Mouse (Mus musculus) spleen, adult 2 months (tissue): Measurements from ENCODE around the gene Ndufaf8. TPM values are rescaled to one million over a fixed set of nuclear protein-coding genes. Genes with fewer than 3 reads are reported as not detected.

Experiments
- DNase-seq, 2 experiments: peaks; one replicate each; pipeline versions ENCODE4 v3.0.0 to v3.0.0-alpha.2; 2012 to 2021; ENCODE audit warnings: low spot score in 2 of 2, low read depth in 1 of 2
- H3K27ac ChIP-seq: fragments of 200-500 bp; 2 replicates; pipeline ENCODE4 v1.5.1; 2012; ENCODE audit warnings: low read length, inconsistent platforms; ENCODE audit not compliant: insufficient read depth
- H3K27me3 ChIP-seq: fragments of 200-500 bp; 2 replicates; pipeline ENCODE4 v1.6.1; 2012; ENCODE audit warnings: mild to moderate bottlenecking, moderate library complexity, low read length, inconsistent platforms; ENCODE audit not compliant: control insufficient read depth, insufficient read depth
- H3K36me3 ChIP-seq: fragments of 200-500 bp; 2 replicates; pipeline ENCODE4 v1.6.1; 2012; ENCODE audit warnings: mild to moderate bottlenecking, low read length, inconsistent platforms; ENCODE audit not compliant: control insufficient read depth, insufficient read depth
- H3K4me1 ChIP-seq: fragments of 200-500 bp; 2 replicates; pipeline ENCODE4 v1.6.1; 2011; ENCODE audit warnings: inconsistent platforms; ENCODE audit not compliant: control insufficient read depth, insufficient read depth, insufficient read length
- H3K4me3 ChIP-seq: fragments of 200-500 bp; 2 replicates; pipeline ENCODE4 v1.5.1; 2011; ENCODE audit warnings: mild to moderate bottlenecking, inconsistent platforms; ENCODE audit not compliant: insufficient read depth, insufficient read length; ENCODE audit errors: extremely low read depth
- CTCF ChIP-seq: fragments of 200-500 bp; IDR thresholded peaks from 2 replicates; pipeline ENCODE4 v1.5.1; 2011; ENCODE audit warnings: mild to moderate bottlenecking, inconsistent platforms; ENCODE audit not compliant: insufficient read depth, insufficient read length, insufficient replicate concordance; ENCODE audit errors: extremely low read depth
- POLR2A ChIP-seq: fragments of 200-500 bp; IDR thresholded peaks from 2 replicates; pipeline ENCODE4 v1.6.1; 2011; ENCODE audit warnings: low read depth, low read length, inconsistent platforms
- WGBS: fragments of 180-500 bp; shearing (Covaris S2); methylation state at CpG from one replicate; pipeline ENCODE4 v1.1.7; 2018; 5-methylcytosine and 5-hydroxymethylcytosine counted together
- polyA plus RNA-seq: library from polyadenylated mRNA; depleted of rRNA; stranded (reverse); fragments of >200 nt; gene quantifications from 2 replicates; pipeline ENCODE4 v1.2.3, GENCODE M21; 2012

Gene Ndufaf8
- polyA plus RNA-seq, 1 experiment: 31.0 TPM

DNA sequence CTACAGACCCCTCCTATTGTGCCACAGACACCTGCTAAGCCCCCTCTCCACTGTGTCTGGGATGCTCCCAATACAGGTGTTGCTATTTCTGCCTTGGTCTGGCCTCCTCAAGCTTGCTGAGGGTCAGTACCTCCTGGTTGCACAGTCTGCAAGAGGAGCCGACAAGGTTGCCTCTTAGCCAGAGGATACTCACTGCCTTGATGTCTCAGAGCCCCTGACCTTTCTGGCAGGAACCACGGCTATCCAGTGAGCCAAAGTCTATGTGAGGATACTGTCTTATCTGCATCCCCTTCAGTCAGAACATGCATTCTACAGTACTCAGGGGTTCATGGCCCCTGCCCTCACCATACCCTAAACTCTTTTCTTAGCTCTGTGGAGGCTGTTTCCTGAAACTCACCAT, 18.9 kb downstream of the Ndufaf8 start:
- peaks cover 30% of the 10 kb centered on the region for H3K36me3 ChIP-seq

GRCm38 (mm10) chr11:120119108-120119507, 20.4 kb downstream of the Ndufaf8 start:
- H3K36me3 ChIP-seq: peaks cover 33% of the 10 kb centered on the region
- no peak for TF ChIP-seq POLR2A
- TF ChIP-seq CTCF: no peak
- no peak overlapping the region for H3K4me3 ChIP-seq
- H3K27ac ChIP-seq: no peak overlapping the region
- no peaks in the 10 kb centered on the region for H3K27me3 ChIP-seq
- WGBS: 91% methylated on average over 7 of the region's 7 CpGs
- H3K4me1 ChIP-seq: no peaks in the 10 kb centered on the region
- no peak for DNase-seq

More for the DNA sequence above, 18.9 kb downstream of the Ndufaf8 start:
- DNase-seq: no peak
- WGBS: 94% methylated on average over 2 of the region's 2 CpGs
- Histone ChIP-seq H3K27me3 (no peaks in the 10 kb centered on the region), H3K4me3 (no peak overlapping the region), H3K4me1 (no peaks in the 10 kb centered on the region), H3K27ac (no peak overlapping the region)
- no peak for TF ChIP-seq CTCF
- no peak for TF ChIP-seq POLR2A

DNA sequence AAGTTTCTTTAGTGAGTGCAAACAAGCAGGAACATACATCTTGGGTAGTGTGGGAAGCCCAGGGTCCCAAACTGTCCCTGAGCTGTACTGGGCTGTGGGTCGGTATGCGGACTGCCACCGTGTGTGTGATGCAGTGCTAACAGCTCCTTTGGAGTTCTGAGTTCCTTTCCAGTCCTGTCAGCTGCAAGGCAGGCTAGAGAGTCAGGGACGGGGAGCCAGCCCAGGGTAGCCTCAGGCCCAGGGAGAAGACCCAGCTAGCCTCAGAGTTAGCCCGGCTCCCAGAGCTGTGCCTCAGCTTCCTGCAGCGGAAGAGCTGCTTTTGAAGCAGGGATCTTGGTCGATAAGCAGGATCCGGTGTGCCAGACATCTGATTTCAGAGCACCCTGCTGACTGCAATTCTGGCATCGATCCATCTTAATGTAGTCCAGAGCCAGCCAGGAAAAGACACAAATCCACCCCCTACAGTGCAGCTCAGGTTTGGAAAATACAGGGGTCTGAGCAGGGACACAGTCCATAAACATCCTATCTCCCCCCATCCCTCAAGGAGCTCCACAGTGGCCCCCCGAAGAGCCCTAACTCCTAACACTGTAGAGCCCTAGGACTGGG, 21.3 kb downstream of the Ndufaf8 start:
- Histone ChIP-seq H3K27ac (no peak overlapping the region), H3K36me3 (peaks cover 37% of the 10 kb centered on the region), H3K4me3 (no peak overlapping the region), H3K4me1 (no peaks in the 10 kb centered on the region), H3K27me3 (no peaks in the 10 kb centered on the region)
- DNase-seq: no peak
- TF ChIP-seq CTCF: no peak
- TF ChIP-seq POLR2A: no peak
- WGBS: 90% methylated on average over 10 of the region's 10 CpGs

GRCm38 (mm10) chr11:120120642-120121420, 22.1 kb downstream of the Ndufaf8 start:
- Histone ChIP-seq H3K4me1 (no peaks in the 10 kb centered on the region), H3K4me3 (no peak overlapping the region), H3K27me3 (no peaks in the 10 kb centered on the region), H3K27ac (no peak overlapping the region), H3K36me3 (peaks cover 35% of the 10 kb centered on the region)
- TF ChIP-seq POLR2A (no peak), CTCF (no peak)
- WGBS: 92% methylated on average over 17 of the region's 17 CpGs
- DNase-seq: no peak

GRCm38 (mm10) chr11:120122126-120122525, 23.4 kb downstream of the Ndufaf8 start:
- 94% methylated on average over 12 of the region's 12 CpGs for WGBS
- DNase-seq: no peak
- Histone ChIP-seq H3K27me3 (no peaks in the 10 kb centered on the region), H3K36me3 (peaks cover 28% of the 10 kb centered on the region), H3K4me1 (no peaks in the 10 kb centered on the region), H3K4me3 (no peak overlapping the region), H3K27ac (no peak overlapping the region)
- TF ChIP-seq POLR2A (no peak), CTCF (no peak)

- peaks cover 34% of the 10 kb centered on the region for H3K36me3 ChIP-seq
- no peaks in the 10 kb centered on the region for H3K4me1 ChIP-seq
- H3K4me3 ChIP-seq: no peak overlapping the region
- no peaks in the 10 kb centered on the region for H3K27me3 ChIP-seq
- H3K27ac ChIP-seq: no peak overlapping the region
- 80% methylated on average over 2 of the region's 2 CpGs for WGBS
- TF ChIP-seq CTCF (no peak), POLR2A (no peak)
- no peak for DNase-seq
Observed at GRCm38 (mm10) chr11:120126845-120127244, 28.1 kb downstream of the Ndufaf8 start.

- H3K27ac ChIP-seq: no peak overlapping the region
- 92% methylated on average over 7 of the region's 7 CpGs for WGBS
- no peak for TF ChIP-seq CTCF
- TF ChIP-seq POLR2A: no peak
- no peaks in the 10 kb centered on the region for H3K4me1 ChIP-seq
- peaks cover 32% of the 10 kb centered on the region for H3K36me3 ChIP-seq
- H3K27me3 ChIP-seq: no peaks in the 10 kb centered on the region
- no peak overlapping the region for H3K4me3 ChIP-seq
- DNase-seq: no peak
Observed at GRCm38 (mm10) chr11:120129281-120129680, 30.6 kb downstream of the Ndufaf8 start.
